Mouse (Mus musculus): ENCODE results near the gene Eif4a3.
"Not testable (repeated sequence)": the region's sequence is repeated elsewhere in the genome, so short reads cannot be mapped to it uniquely, and the experiment has no call there.

Gene Eif4a3

GRCm38 (mm10) chr11:119245543-119245942, 54.3 kb downstream of the Eif4a3 start:
- not testable (repeated sequence) for DNase-seq (ENCODE audit: low spot score)

DNA sequence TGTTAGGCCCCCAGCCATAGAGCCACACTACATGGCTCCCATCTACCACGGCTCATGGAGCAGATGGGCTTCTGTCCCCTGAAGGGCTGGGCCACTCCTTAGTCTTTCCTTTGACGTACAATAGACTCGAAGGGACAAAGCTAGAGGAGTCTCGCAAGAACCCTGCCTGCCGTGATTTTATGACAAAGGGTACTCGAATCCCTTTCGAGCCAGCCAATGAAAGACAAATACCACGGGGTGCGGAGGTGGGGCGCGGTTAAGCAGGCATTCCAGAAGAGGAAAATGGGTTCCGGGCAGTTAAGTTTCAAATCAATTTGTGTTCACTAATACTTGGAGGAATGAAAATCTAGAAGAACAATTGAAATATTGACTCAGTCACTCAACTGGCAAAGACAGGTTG, 60.4 kb downstream of the Eif4a3 start:
- no peak for DNase-seq (ENCODE audit: low spot score)

Measured in ovary, postnatal 36 days (tissue).